Mouse (Mus musculus) c-Kit-positive CD71-negative TER-119-negative erythroid progenitor cells, embryonic 14.5 days (primary cell): ENCODE measurements at regions not wholly inside any gene's neighbourhood (a gene's known extent, or its start where the extent isn't known, plus 50 kb on each side); places are given as distances from the start of the nearest gene placed in this dataset.

Source experiments
- DNase-seq: peaks from one replicate; pipeline ENCODE4 v3.0.0-alpha.2; 2013; ENCODE audit warnings: low read depth

DNA sequence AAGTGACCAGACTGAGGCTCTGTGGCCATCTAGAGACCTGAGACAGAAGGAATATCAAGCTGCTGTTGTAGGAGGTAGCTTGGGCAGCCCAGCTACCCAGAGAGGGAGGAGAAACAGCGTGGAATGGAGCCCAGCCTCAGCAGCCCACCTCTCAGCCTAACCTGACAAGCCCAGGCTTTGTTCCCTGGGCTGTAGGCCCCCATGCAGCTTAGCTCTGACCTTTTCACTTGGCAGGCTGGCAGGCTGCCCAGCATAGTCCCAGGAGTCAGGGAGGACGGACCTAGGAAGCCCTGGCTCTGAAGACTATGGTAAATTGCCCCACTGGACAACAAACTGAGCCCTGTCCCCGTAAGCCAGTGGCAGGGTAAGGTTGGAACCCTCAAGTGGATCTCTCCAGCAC is 141.8 kb upstream of the Csf3r start:
- DNase-seq, result no peak

DNA sequence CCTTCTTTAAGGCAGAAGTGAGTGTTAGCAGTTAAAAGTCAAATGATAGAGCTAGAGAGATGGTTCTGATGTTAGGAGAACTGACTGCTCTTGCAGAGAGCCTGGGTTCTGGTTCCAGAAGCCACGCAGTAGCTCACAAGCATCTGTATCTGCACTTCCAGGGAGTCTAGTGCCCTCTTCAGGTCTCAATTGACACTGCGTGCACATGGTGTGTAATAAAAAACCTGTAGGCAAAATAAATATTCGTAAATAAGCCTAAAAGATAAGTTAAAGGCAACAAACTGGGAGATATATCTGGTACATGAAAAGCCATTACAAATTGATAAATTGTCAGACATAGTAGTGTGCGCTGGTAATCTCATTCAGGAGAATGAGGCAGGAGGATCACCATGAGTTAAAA is 133.8 kb upstream of the Csf3r start:
- DNase-seq, result no peak

DNA sequence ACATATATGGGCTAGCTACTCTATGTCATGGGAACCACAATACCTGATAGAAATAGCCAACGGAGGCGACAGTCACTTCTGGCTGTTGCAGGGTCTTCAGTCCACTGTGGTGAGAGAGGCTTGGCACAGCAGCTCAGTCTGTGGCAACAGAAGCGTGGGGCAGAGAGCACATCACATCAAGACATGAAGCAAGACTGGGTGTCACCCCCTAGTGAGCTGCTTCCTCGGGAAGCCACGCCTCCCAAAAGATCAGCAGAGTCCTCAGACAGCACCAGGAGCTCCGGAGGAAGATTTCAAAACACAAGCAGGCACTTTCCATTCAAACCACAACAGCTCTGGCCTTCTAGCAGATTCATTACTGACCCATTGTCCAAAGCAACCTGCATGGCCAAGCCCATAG is 131.2 kb upstream of the Csf3r start:
- DNase-seq, result no peak

DNA sequence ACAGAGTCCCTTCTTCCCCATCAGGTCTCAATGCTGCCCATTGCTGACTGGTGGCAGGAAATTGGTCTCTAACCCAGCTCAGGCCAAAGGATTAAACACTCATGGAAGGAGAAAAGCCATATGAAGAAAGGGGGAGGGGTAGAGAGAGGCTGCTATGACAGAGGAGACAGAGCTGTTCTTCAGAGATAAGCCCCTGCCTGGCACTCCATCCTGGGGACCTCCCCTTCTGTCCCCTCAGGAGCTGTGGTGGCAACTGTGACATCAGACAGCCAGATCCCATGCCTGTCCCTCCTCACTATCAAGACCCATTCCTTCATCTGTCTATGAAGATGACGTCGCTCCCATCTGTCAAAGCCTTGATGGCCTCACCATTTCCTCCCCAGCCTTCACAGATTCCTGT is 126.6 kb upstream of the Csf3r start:
- no peak for DNase-seq

DNA sequence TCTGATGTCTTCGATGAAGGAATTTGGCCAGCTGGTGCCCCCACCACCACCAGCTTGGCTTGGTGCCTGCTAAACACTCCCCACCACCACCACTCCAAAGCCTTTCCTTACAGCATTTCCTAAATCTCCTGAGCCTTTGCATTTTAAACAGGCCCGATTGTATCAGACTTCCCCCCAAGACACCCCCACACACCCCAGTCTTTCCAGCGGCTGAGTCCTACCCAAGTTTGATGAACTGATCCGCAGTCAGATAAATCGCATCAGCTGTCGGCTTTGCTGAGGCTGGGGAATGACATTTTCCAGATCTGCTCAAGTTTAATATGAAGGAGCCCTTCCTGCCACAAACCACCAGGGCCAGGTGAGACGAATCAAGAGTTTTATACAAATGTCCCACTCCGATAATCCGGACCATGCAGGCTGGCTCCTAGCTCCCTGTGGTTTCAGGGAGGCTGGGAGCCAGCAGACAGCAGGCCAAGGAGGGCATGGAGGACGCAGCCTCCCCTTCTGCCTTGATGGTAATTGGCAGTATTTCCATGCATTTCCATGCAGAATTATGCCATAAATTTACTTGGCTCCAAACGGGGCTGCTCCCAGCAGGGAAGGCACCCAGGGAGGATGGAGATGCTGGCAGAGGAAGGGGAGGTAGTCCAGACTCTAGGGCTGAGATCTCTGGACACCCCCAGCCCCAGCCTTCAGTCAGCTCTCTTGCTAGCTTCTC is 125.6 kb upstream of the Csf3r start:
- DNase-seq, result no peak

DNA sequence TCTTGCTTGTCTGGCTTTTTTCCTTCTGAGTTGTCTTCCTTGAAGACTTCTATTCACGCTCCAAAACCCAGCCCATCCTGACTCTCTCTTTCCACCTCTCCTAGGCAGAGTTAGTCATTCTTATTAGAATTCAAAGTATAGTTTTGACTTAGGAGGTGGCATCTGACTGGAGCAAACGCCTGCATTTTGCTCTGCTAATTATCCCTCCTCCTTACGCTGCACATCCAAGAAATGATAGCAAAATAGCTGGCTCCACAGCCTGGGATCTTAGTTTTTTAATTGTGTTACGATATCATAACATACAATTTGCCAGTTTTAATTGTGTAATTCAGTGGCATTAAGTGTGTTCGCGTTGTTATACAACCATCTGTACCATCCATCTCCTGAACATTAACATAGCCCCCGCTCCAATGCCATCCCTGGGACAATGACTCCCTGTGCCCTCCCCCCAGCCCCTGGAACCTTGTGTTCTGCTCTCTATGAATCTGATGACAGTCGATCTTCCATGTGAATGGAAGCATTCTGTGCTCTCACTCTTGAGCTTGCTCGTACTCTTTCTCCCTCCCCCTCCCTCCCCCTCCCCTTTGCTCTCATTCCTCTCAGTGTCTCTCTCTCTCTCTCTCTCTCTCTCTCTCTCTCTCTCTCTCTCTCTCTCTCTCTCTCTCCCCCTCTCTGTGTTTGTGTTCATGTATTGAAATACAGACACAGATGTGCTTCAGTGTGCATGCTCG is 122.6 kb upstream of the Csf3r start:
- DNase-seq, result no peak

DNA sequence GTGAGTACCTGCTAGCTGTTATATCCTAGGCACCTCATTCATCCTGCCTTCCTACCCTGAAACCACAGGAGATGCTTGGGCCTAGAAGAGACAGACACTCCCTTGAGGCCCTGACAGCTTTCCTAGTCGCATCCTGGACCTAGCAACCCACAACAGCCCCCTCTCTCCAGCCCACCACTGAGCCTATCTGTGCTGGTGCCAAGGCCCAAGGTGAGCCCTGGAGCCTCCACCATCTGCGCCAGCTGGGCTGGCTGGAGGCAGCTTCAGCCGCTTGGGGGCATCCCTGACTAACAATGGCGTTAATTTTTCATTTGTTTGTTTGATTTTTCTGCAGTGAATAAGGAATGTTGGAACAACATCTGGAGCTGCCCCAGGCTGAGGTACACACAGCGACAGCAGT is 118.1 kb upstream of the Csf3r start:
- DNase-seq, result no peak

DNA sequence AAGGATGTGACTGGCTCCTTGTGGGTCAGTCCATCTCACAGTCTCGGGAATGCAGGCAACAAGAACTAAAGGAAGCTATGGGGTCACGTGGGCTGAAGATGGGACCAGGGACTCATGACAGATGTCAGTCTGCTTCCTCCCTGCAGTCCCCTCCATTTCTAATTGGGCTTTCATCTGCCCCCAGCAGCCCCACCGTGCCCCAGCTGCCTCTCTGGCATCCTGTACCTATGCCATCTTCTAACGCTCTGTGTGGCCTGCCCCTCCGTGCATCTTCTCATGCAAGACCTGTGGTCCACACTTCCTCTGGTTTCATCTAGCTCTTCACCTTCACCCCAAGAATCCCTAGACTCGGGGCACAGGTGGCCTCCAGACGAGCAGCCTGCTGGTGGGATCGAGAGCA is 115.4 kb upstream of the Csf3r start:
- DNase-seq, result no peak

DNA sequence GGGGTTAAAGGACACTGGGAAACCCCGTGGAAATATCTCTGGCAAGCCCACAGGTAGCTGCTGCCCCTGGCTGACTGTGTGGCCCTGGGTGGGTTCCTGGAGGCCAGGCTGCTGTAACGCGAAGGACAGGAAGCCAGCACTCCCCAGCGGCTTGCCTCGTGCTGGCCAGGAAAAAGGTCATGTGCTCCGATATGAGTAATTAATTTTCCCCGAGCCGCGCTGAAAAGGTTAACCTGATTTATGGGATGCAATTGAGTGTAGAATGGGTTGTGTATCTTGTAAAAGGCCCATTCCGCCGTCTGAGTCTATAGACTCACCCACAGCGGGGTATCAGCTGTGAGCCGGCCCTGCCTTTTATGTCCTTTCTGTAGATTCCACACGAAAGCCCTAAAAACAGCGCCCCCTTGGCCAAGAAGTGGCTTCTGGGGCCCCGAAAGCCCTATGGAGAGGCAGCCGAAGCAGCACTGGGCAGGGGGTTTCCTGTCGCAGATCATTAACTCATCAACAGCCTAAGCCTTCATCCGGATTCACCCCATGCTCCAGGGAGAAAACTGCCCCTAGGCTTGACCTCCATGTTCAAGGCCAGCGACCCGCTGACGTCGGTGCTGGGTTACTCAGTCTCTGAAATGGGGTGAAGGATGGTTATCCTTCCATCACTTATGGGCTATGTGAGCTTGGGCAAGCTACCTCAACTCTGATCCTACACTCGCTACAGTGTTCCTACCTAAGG is 112.6 kb upstream of the Csf3r start:
- no peak for DNase-seq

DNA sequence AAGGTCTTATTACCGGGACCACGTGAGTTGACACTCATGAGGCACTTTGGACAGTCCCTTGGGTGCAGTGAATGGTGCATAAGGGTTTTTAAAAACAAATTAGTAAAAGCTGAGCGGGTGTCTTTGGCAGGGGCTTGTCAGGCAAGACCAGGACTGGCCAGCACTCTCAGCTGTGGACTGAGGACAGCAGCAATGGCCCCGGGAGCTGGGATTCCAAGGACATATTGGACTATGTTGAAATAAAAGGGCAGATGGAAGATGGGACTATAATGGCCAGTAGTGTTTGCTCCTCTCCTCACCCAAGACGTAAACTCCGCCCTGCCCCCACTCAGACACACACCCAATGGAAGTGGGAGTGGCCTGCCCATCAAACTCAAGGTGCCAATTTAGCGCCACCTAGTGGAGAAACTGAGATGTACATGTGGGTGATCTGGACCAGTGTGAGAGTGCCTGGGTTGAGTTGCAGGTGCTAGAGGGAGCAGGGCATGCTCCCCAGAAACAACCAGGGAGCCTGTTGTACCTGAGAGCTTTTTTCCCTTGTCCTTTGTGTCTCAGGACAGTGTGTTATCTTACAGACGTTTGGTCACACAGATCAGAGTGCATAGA is 111.8 kb upstream of the Csf3r start:
- peak; percentile 43 for DNase-seq

DNA sequence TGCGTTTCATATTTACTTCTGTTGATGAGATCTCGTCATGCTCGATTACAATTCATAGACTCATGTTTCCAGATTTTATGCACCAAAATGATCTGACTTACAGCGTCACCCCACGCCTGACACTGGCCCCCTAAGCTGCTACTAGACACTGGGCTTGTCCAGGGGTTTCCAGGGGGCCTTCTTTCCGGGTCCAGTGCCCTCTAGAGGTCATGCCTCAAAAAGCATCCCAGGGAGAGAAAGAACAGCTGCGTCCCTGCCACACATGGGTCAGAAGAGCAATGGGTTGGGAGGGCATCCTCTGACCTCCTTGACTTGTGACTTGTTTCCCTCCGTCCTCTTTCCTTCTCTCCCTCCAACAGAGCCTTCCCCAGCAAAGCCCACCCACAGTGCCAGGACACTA is 109.2 kb upstream of the Csf3r start:
- DNase-seq, result no peak

DNA sequence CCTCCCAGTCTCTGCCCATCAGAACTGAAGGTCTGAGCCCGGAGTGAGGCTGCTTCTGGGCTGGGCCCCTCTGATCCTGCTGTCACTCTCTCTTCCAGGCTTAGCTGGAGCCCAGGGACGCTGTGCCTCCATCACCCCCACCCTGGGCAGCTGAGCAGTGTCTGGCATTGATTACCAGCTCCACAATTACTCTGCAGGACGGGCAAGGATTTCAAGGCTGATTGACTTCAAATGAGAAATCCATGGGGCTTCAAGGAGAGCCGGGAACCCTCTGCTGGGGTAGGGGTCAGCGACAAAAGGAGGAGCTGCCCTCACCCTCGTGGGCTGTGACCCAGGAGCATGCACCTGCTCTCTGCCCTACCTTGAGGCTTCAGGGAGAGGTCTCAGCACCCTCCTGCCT is 107.1 kb upstream of the Csf3r start:
- DNase-seq, result no peak

DNA sequence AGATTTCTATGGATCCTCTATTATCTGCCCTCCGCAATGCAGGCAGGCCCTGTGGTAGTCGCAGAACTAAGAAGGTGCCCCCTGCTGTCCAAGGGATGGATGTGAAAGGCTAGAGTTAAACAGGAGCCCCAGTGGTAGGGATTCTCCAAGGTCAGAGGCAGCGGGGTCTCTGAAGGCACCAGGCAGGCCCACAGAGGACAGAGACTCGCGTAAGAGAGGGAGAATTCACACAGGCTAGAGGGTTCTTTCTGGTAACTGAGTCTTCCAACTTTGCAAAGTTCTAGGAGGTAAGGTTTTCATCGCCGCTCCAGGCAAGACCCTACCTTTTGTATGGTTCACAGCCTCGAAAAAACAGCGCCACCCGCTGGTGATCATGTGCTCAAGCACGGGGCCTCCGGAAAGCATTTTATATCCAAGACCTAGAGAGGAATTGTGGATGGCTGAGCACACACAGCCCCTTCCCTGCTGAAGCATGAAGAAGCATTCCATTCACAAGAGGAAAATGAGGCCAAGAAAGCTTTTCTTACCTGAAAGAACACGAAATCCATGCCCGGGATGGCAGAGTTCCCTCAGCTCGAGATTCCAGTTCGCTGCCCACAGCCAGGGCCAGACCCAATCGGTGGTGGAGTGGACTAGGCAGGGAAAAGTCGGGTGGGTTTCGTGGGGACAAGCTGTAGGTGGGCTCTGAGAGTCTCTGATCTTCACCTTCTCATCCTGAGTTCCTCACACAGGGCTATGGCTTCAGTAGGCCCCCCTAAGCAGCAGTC is 102.6 kb upstream of the Csf3r start:
- peak; percentile 20 for DNase-seq

DNA sequence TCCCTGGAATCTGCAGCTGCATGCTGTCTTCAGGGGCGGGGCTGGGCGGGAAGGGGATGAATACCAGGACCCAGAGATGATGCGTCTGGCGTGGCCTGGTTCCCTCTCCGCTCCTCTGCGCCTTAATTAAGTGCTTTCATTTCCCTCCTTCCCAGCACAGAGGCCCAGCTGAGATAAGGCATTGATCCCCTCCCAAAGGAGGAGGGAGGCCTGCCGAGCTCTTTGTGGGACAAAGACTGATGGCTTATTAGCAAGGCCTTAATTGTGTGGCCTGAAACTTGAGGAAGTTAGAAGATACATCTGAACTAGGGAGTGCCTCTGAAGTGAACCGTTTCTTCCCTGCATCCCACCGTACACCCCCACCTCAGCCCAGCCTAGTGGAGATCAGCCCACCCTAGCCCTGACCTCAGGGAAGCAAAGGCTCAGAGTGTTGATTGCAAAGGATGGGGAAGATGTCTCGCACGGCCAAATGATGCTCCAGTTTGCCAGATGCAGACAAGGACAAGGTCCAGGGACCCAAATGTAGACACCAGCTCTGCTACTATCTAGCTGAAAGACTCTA is 102.0 kb upstream of the Csf3r start:
- no peak for DNase-seq

DNA sequence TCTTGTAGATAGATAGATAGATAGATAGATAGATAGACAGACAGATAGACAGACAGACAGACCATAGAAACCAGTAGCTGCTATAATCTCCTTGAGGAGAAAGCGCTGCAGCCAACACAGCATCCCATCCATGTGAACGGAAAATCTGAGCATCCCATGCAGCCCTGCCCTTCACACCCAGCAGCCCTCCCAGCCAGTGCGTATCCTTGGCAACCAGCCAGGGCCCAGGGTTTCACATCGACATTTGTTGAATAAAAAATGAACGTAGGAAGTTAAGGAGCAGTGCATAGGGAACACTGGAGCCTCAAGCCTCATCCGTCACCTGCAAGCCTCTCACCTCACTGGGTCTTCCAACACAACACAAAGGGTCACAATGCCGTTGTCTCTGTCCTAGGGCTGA is 101.1 kb upstream of the Csf3r start:
- no peak for DNase-seq

DNA sequence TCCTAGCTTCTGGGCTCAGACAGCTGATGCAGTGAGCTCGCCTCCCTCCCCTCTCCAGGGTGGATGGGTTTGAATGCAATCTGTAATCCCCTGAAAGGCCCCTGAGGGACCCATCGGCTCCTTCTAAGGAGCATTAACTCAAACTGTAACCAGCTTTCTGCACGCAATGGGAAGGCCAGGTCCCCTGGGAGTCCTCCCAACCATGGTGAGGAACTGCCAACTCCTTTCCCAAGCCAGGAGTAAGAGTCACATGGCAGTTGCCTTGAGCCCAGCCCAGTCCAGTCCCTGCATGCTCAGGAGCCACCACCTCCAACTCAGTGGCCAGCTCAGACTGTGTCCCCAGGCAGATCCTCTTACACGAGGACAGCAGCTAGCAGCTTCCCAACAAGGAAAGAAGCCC is 96.2 kb upstream of the Csf3r start:
- no peak for DNase-seq

DNA sequence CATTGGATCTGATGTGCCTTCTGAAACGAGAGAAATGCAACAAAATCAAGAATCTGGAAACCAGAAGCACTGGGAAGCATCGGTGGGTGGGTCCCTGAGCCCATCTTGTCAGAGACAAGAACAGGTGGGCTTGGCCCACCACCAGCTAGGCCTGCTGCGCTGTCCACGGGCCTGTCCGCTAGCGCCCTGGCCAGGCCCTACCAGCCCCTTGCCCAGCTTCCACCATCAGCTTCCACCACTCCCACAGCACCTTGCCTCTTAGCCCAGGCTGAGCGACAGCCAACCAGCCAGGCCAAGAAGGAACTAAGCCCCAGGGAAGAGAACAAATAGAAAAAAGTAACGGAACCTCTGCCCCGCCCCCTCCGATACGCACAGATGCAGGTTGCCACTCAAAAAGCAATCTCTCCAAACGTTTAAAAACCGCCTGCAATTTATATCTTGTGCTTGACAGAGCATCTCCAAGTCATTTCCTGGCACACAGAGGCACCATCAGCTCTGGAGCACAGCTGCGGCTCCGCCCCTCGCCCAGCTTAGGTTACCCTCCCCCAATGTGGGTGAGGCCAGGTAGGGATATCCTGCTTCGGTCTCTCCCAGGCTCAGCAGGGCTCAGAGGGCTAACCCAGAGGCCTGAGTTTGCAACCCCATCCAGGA is 95.1 kb upstream of the Csf3r start:
- DNase-seq, result no peak

DNA sequence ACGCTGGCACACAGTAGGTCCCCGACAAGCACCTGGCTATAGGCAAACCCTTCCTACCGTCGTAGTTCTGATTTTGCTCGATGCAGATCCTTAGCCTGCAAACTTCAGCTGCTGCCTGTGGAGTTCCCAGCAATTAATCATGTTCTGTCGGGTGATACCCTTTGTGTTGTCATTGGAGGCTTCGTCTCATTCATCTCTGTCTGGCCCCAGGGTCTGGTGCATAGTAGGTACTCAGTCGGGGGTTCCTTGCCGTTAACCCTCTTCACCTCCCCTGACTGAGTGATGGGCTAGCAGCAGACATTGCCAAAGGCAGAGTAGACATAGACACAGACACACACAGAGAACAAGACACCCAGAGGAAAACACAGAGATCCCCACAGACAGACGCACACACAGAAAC is 93.6 kb upstream of the Csf3r start:
- no peak for DNase-seq

DNA sequence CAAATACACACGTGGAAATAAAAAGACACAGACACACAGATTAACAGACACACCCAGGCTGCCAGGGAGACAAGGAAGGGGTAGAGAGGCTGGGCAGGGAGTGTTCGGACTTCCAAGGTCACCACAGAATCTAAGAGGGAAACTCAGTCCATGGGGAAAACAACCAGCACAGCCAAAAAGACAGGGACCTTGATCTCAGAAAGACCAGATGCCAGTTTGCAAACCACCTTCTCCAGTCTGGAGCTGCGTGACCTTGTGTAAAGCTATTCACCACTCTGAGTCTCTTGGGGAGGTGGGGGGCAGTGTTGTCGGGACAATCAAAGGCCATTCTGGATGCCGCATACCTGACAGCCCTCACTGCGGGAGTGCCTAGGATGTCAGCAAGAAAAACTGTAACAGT is 93.0 kb upstream of the Csf3r start:
- no peak for DNase-seq

DNA sequence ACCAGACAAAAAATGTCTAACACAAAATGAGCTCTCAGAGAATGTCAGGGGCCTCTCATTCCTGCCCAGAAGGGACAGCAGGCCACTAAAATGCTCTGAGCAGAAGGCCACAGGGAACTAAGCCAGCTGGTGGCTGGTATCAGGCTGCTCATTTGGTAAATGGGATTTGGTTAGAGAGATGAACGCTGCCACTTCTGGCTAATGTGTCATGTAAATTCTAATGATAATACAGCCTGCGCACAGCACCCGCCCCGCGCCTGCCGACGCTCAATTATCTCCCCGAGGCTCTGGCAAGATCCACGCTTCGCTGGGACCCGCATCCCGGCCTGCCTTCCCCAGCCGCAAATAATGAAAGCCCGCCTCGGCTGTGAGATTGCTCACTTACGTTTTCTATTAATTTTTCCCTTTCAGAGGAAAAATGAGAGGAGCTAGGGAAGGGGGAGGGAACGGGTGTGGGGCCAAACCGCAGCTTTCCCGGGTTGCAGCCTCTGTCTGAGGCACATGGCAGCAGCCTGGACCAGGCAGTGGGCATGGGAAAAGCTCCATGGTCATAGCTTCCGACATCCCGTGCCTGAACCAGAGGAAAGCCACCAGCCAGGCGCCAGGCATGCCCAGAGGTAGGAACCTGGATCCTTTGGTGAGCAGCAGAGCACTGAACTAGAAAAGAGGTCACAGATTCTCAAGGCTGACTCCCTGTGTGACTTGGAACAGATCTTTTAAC is 92.2 kb upstream of the Csf3r start:
- DNase-seq, result no peak

DNA sequence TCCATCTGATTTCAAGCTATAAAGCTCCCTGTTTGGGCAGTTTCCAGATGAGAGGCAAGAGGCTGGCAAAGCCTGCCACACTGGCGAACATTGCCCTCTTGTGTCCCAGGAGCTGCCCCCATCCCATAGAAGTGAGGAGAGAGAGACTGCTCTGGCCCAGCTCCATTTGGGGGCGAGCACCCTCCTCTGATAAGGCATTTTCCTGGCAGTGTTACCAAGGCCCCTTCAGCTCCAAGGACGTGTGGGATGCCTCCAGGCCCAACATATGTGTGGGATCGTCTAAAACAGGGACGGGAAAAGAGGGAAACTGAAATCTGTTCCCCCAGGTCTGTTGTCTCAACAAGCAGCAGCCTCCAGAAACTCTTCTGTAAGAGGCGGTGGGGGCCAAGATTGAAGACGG is 88.0 kb upstream of the Csf3r start:
- DNase-seq, result no peak
